Mouse (Mus musculus) small intestine, adult 2 months (tissue): ENCODE results near the gene Dnajb5. TPM values are rescaled to one million over a fixed set of nuclear protein-coding genes. Genes with fewer than 3 reads are reported as not detected.

Source experiments
- H3K27ac ChIP-seq: fragments of 200-500 bp; 2 replicates; pipeline ENCODE4 v1.5.1; 2012; ENCODE audit warnings: low read depth, low read length, control low read depth, inconsistent platforms; ENCODE audit not compliant: insufficient read depth
- H3K27me3 ChIP-seq: fragments of 200-500 bp; 2 replicates; pipeline ENCODE4 v1.6.1; 2012; ENCODE audit warnings: mild to moderate bottlenecking, moderate library complexity, low read length, inconsistent platforms; ENCODE audit not compliant: control insufficient read depth, insufficient read depth
- H3K36me3 ChIP-seq: fragments of 200-500 bp; 2 replicates; pipeline ENCODE4 v1.6.1; 2012; ENCODE audit warnings: mild to moderate bottlenecking, low read length, control low read depth, inconsistent platforms; ENCODE audit not compliant: control insufficient read depth, insufficient read depth
- H3K4me1 ChIP-seq: fragments of 200-500 bp; 2 replicates; pipeline ENCODE4 v1.6.1; 2012; ENCODE audit warnings: low read length, inconsistent platforms, mixed read lengths; ENCODE audit not compliant: control insufficient read depth, insufficient read depth, insufficient read length
- H3K4me3 ChIP-seq: fragments of 200-500 bp; 2 replicates; pipeline ENCODE4 v1.5.1; 2012; ENCODE audit warnings: low read depth, mild to moderate bottlenecking, control low read depth, inconsistent platforms, low read length, moderate library complexity
- CTCF ChIP-seq: fragments of 200-500 bp; IDR thresholded peaks from 2 replicates; pipeline ENCODE4 v1.5.1; 2012; ENCODE audit warnings: low read depth, mild to moderate bottlenecking, control low read depth, inconsistent platforms, low read length, moderate library complexity, mixed read lengths; ENCODE audit not compliant: insufficient replicate concordance, insufficient read length; ENCODE audit errors: extremely low read depth
- POLR2A ChIP-seq: fragments of 200-500 bp; IDR thresholded peaks from 2 replicates; pipeline ENCODE4 v1.6.1; 2012; ENCODE audit warnings: low read depth, mild to moderate bottlenecking, control low read depth, inconsistent platforms, low read length, moderate library complexity
- WGBS: fragments of 180-500 bp; shearing (Covaris S2); methylation state at CpG from one replicate; pipeline ENCODE4 v1.1.7; 2018; 5-methylcytosine and 5-hydroxymethylcytosine counted together
- polyA plus RNA-seq: library from polyadenylated mRNA; depleted of rRNA; stranded (reverse); fragments of >200 nt; gene quantifications from 2 replicates; pipeline ENCODE4 v1.2.3, GENCODE M21; 2012; rRNA removed

The Dnajb5 gene
- polyA plus RNA-seq: 4.2 and 6.5 TPM in 2 replicates

- Histone ChIP-seq H3K4me1 (peaks cover 11% of the 10 kb centered on the region), H3K27me3 (no peaks in the 10 kb centered on the region), H3K4me3 (peak within 1 kb of the TSS; percentile 87), H3K36me3 (no peaks in the 10 kb centered on the region), H3K27ac (peak within 1 kb of the TSS; percentile 53)
- peak; percentile 34 for TF ChIP-seq POLR2A
- no peak for TF ChIP-seq CTCF
- WGBS: 0% methylated on average over 37 of the region's 39 CpGs
Observed at GRCm38 (mm10) chr4:42949676-42950051, at the start of gene Dnajb5. Dnajb5 (plus strand) TSS chr4:42949814.

- no peaks in the 10 kb centered on the region for H3K36me3 ChIP-seq
- no peak for TF ChIP-seq POLR2A
- no peak overlapping the region for H3K4me3 ChIP-seq
- 62% methylated on average over 5 of the region's 5 CpGs for WGBS
- no peaks in the 10 kb centered on the region for H3K27me3 ChIP-seq
- H3K4me1 ChIP-seq: no peaks in the 10 kb centered on the region
- H3K27ac ChIP-seq: no peak overlapping the region
Observed at GRCm38 (mm10) chr4:42900878-42901277, 48.7 kb upstream of the Dnajb5 start.

GRCm38 (mm10) chr4:42902174-42902573, 47.4 kb upstream of the Dnajb5 start:
- peak; percentile 48; the same call in 1 of the 2 replicates for TF ChIP-seq CTCF
- TF ChIP-seq POLR2A: no peak
- Histone ChIP-seq H3K4me3 (no peak overlapping the region), H3K36me3 (no peaks in the 10 kb centered on the region), H3K4me1 (no peaks in the 10 kb centered on the region), H3K27ac (no peak overlapping the region), H3K27me3 (no peaks in the 10 kb centered on the region)
- 34% methylated on average over 9 of the region's 9 CpGs for WGBS

GRCm38 (mm10) chr4:42902730-42903129, 46.9 kb upstream of the Dnajb5 start:
- no peak overlapping the region for H3K27ac ChIP-seq
- H3K27me3 ChIP-seq: no peaks in the 10 kb centered on the region
- WGBS: 81% methylated on average over 5 of the region's 5 CpGs
- TF ChIP-seq POLR2A: no peak
- TF ChIP-seq CTCF: no peak
- H3K36me3 ChIP-seq: no peaks in the 10 kb centered on the region
- H3K4me3 ChIP-seq: no peak overlapping the region
- H3K4me1 ChIP-seq: no peaks in the 10 kb centered on the region

GRCm38 (mm10) chr4:42903942-42904341, 45.7 kb upstream of the Dnajb5 start:
- no peak overlapping the region for H3K4me3 ChIP-seq
- 26% methylated on average over 1 of the region's 1 CpGs for WGBS

GRCm38 (mm10) chr4:42904523-42904922, 45.1 kb upstream of the Dnajb5 start:
- 90% methylated on average over 3 of the region's 3 CpGs for WGBS
- Histone ChIP-seq H3K4me3 (no peak overlapping the region), H3K27ac (no peak overlapping the region), H3K4me1 (no peaks in the 10 kb centered on the region), H3K27me3 (no peaks in the 10 kb centered on the region), H3K36me3 (no peaks in the 10 kb centered on the region)
- TF ChIP-seq CTCF (no peak), POLR2A (no peak)

More at GRCm38 (mm10) chr4:42903942-42904341, 45.7 kb upstream of the Dnajb5 start:
- no peak for TF ChIP-seq POLR2A
- no peak for TF ChIP-seq CTCF
- Histone ChIP-seq H3K4me1 (no peaks in the 10 kb centered on the region), H3K27ac (no peak overlapping the region), H3K36me3 (no peaks in the 10 kb centered on the region), H3K27me3 (no peaks in the 10 kb centered on the region)

GRCm38 (mm10) chr4:42904966-42905365, 44.6 kb upstream of the Dnajb5 start:
- H3K27ac ChIP-seq: no peak overlapping the region
- WGBS: 84% methylated on average over 6 of the region's 6 CpGs
- no peaks in the 10 kb centered on the region for H3K4me1 ChIP-seq
- TF ChIP-seq POLR2A: no peak
- no peak for TF ChIP-seq CTCF
- H3K36me3 ChIP-seq: no peaks in the 10 kb centered on the region
- H3K4me3 ChIP-seq: no peak overlapping the region
- no peaks in the 10 kb centered on the region for H3K27me3 ChIP-seq

GRCm38 (mm10) chr4:42913391-42913790, 36.2 kb upstream of the Dnajb5 start:
- H3K4me3 ChIP-seq: no peak overlapping the region
- no peak for TF ChIP-seq CTCF
- TF ChIP-seq POLR2A: no peak
- H3K4me1 ChIP-seq: no peaks in the 10 kb centered on the region
- H3K36me3 ChIP-seq: no peaks in the 10 kb centered on the region
- peaks cover 23% of the 10 kb centered on the region for H3K27me3 ChIP-seq
- 34% methylated on average over 10 of the region's 10 CpGs for WGBS
- no peak overlapping the region for H3K27ac ChIP-seq
